ENCODE assay signal across 9 mouse cellular contexts in genomic region chr11:6489691-6490503, GRCm38 (mm10). TPM values are rescaled to one million over a fixed set of nuclear protein-coding genes. Genes with fewer than 3 reads are reported as not detected.
DNase-seq lines count a peak whose midpoint lies in the region; ATAC-seq lines count a peak whose summit lies in the region.
"Had no signal": no experiment of that assay in that cellular context is flagged by ENCODE, and none has a peak within 500 bp of the region (broad histone marks: within the 10 kb centered on the region; RNA-seq: fewer than 3 reads in every experiment).

No protein-coding gene starts in this region.

- no peak for ATAC-seq in midbrain, embryonic 11.5 days (ENCODE audit: low FRiP score)
- ATAC-seq in midbrain, embryonic 16.5 days = no peak
- ATAC-seq in embryonic facial prominence, embryonic 14.5 days (ENCODE audit: low read depth) = peak; percentile 80; the same call in 1 of the 2 replicates
- peak; percentile 98 for ATAC-seq in megakaryocyte, adult 5-6 weeks (ENCODE audit: poor library complexity, severe bottlenecking)
- ATAC-seq in neural tube, embryonic 15.5 days (ENCODE audit: low FRiP score) = no peak

- no peaks in the 10 kb centered on the region for H3K36me3 ChIP-seq in midbrain, embryonic 11.5 days (ENCODE audit: control insufficient read depth, insufficient read depth, low read length)
- no peaks in the 10 kb centered on the region for H3K36me3 ChIP-seq in midbrain, embryonic 16.5 days (ENCODE audit: control insufficient read depth, insufficient read depth, low read length)
- no peaks in the 10 kb centered on the region for H3K36me3 ChIP-seq in embryonic facial prominence, embryonic 14.5 days (ENCODE audit: control insufficient read depth, insufficient read depth, low read length)
- no peaks in the 10 kb centered on the region for H3K36me3 ChIP-seq in neural tube, embryonic 15.5 days
- H3K36me3 ChIP-seq: midbrain, embryonic 12.5 days had no signal

- H3K9ac ChIP-seq in midbrain, embryonic 11.5 days (ENCODE audit: low read length) = no peak overlapping the region
- H3K9ac ChIP-seq in midbrain, embryonic 16.5 days (ENCODE audit: low read depth, low read length) = no peak overlapping the region
- H3K9ac ChIP-seq in embryonic facial prominence, embryonic 14.5 days (ENCODE audit: low read depth, low read length) = no peak overlapping the region
- no peak overlapping the region for H3K9ac ChIP-seq in neural tube, embryonic 15.5 days (replicated peaks)
- H3K9ac ChIP-seq: midbrain, embryonic 12.5 days had no signal

- H3K4me1 ChIP-seq in midbrain, embryonic 11.5 days (ENCODE audit: control insufficient read depth, insufficient read depth, low read length) = no peaks in the 10 kb centered on the region; the same call in 1 of the 2 replicates
- H3K4me1 ChIP-seq in midbrain, embryonic 16.5 days (ENCODE audit: control insufficient read depth, insufficient read depth, low read length) = no peaks in the 10 kb centered on the region
- no peaks in the 10 kb centered on the region for H3K4me1 ChIP-seq in embryonic facial prominence, embryonic 14.5 days (ENCODE audit: control insufficient read depth, insufficient read depth, low read length)
- no peaks in the 10 kb centered on the region for H3K4me1 ChIP-seq in neural tube, embryonic 15.5 days
- H3K4me1 ChIP-seq: midbrain, embryonic 12.5 days had no signal

- no peak overlapping the region for H3K27ac ChIP-seq in midbrain, embryonic 11.5 days (ENCODE audit: low read depth, low read length)
- no peak overlapping the region for H3K27ac ChIP-seq in midbrain, embryonic 16.5 days (ENCODE audit: low read length)
- H3K27ac ChIP-seq in embryonic facial prominence, embryonic 14.5 days (replicated peaks; ENCODE audit: low read depth, low read length) = no peak overlapping the region
- H3K27ac ChIP-seq in neural tube, embryonic 15.5 days (replicated peaks) = no peak overlapping the region
- H3K27ac ChIP-seq: midbrain, embryonic 12.5 days had no signal

- WGBS in midbrain, embryonic 11.5 days = 66% methylated on average over 6 of the region's 6 CpGs
- WGBS in midbrain, embryonic 16.5 days = 66% methylated on average over 6 of the region's 6 CpGs
- WGBS in embryonic facial prominence, embryonic 14.5 days = 59% methylated on average over 6 of the region's 6 CpGs
- 57% methylated on average over 6 of the region's 6 CpGs for WGBS in neural tube, embryonic 15.5 days

- no peak overlapping the region for H3K4me2 ChIP-seq in midbrain, embryonic 11.5 days
- H3K4me2 ChIP-seq in midbrain, embryonic 16.5 days (ENCODE audit: low read length) = no peak overlapping the region
- H3K4me2 ChIP-seq in embryonic facial prominence, embryonic 14.5 days (ENCODE audit: low read depth, low read length) = no peak overlapping the region
- no peak overlapping the region for H3K4me2 ChIP-seq in neural tube, embryonic 15.5 days
- H3K4me2 ChIP-seq: midbrain, embryonic 12.5 days had no signal

- no peak overlapping the region for H3K4me3 ChIP-seq in midbrain, embryonic 11.5 days (ENCODE audit: low read depth, low read length)
- no peak overlapping the region for H3K4me3 ChIP-seq in midbrain, embryonic 16.5 days (ENCODE audit: low read depth, low read length)
- no peak overlapping the region for H3K4me3 ChIP-seq in embryonic facial prominence, embryonic 14.5 days (ENCODE audit: low read depth, low read length)
- H3K4me3 ChIP-seq in neural tube, embryonic 15.5 days (replicated peaks) = no peak overlapping the region
- H3K4me3 ChIP-seq: midbrain, embryonic 12.5 days had no signal

- no peaks in the 10 kb centered on the region for H3K9me3 ChIP-seq in midbrain, embryonic 11.5 days (ENCODE audit: control insufficient read depth, low read length)
- no peaks in the 10 kb centered on the region for H3K9me3 ChIP-seq in midbrain, embryonic 16.5 days (replicated peaks; ENCODE audit: control insufficient read depth, low read length, poor library complexity, severe bottlenecking)
- H3K9me3 ChIP-seq in embryonic facial prominence, embryonic 14.5 days (ENCODE audit: control insufficient read depth, low read length) = no peaks in the 10 kb centered on the region
- no peaks in the 10 kb centered on the region for H3K9me3 ChIP-seq in neural tube, embryonic 15.5 days (replicated peaks)
- H3K9me3 ChIP-seq: midbrain, embryonic 12.5 days had no signal

- DNase-seq in midbrain, embryonic 11.5 days (ENCODE audit: low spot score, missing footprints) = peak; percentile 79
- DNase-seq in adipocyte (ENCODE audit: low spot score) = peak; percentile 59
- DNase-seq in embryonic facial prominence, embryonic 14.5 days (ENCODE audit: low spot score) = no peak
- peak; percentile 45 to 61 for DNase-seq in kidney, adult 8-10 months
- no peak for DNase-seq in frontal cortex, adult 2 months (ENCODE audit: extremely low spot score in 1 of 2, low spot score in 1 of 2)

- H3K27me3 ChIP-seq in midbrain, embryonic 11.5 days (ENCODE audit: control insufficient read depth, insufficient read depth, low read length) = no peaks in the 10 kb centered on the region
- H3K27me3 ChIP-seq in midbrain, embryonic 16.5 days (ENCODE audit: control insufficient read depth, insufficient read depth, low read depth, low read length) = no peaks in the 10 kb centered on the region
- H3K27me3 ChIP-seq in embryonic facial prominence, embryonic 14.5 days (replicated peaks; ENCODE audit: control insufficient read depth, insufficient read depth, low read length) = no peaks in the 10 kb centered on the region
- no peaks in the 10 kb centered on the region for H3K27me3 ChIP-seq in neural tube, embryonic 15.5 days (replicated peaks)
- H3K27me3 ChIP-seq: midbrain, embryonic 12.5 days had no signal

RNA-seq across cellular contexts. Expression of gene Purb, which starts 14.2 kb away (rescaled TPM):
- polyA plus RNA-seq in midbrain, embryonic 11.5 days (2014; fragmentation: Nextera tagmentation; extraction: Ambion mirVana) = 12.8 and 13.7 TPM in 2 replicates
- 11.2 and 11.7 TPM in 2 replicates for polyA plus RNA-seq in midbrain, embryonic 16.5 days (2015; fragmentation: Nextera tagmentation; extraction: Ambion mirVana)
- polyA plus RNA-seq in embryonic facial prominence, embryonic 14.5 days (2014; fragmentation: Nextera tagmentation; extraction: Ambion mirVana) = 28.8 and 29.2 TPM in 2 replicates
- total RNA-seq in megakaryocyte, adult 5-6 weeks (2015) = 54.1 and 63.5 TPM in 2 replicates
- total RNA-seq in megakaryocyte, adult 5-6 weeks (2017) = 43.7 and 56.3 TPM in 2 replicates
- 11.4 and 14.7 TPM in 2 replicates for polyA plus RNA-seq in neural tube, embryonic 15.5 days (2015; fragmentation: Nextera tagmentation; extraction: Ambion mirVana)
- 102 and 103 TPM in 2 replicates for polyA plus RNA-seq in frontal cortex, adult 2 months (2012; rRNA removed)

RNA-seq across cellular contexts. Expression of gene Myo1g, which starts 30.9 kb away (rescaled TPM):
- 0.46 and 0.92 TPM in 2 replicates for polyA plus RNA-seq in midbrain, embryonic 11.5 days (2014; fragmentation: Nextera tagmentation; extraction: Ambion mirVana)
- polyA plus RNA-seq in midbrain, embryonic 16.5 days (2015; fragmentation: Nextera tagmentation; extraction: Ambion mirVana) = 0.19 and 0.53 TPM in 2 replicates
- polyA plus RNA-seq in embryonic facial prominence, embryonic 14.5 days (2014; fragmentation: Nextera tagmentation; extraction: Ambion mirVana) = 2.1 and 2.4 TPM in 2 replicates
- 161 and 175 TPM in 2 replicates for total RNA-seq in megakaryocyte, adult 5-6 weeks (2015)
- 182 and 197 TPM in 2 replicates for total RNA-seq in megakaryocyte, adult 5-6 weeks (2017)
- polyA plus RNA-seq in neural tube, embryonic 15.5 days (2015; fragmentation: Nextera tagmentation; extraction: Ambion mirVana) = 0.37 and 6.2 TPM in 2 replicates
- polyA plus RNA-seq in frontal cortex, adult 2 months (2012; rRNA removed) = 0.80 and 0.96 TPM in 2 replicates

RNA-seq across cellular contexts. Expression of gene H2afv, which starts 45.7 kb away (rescaled TPM):
- 966 and 1,015 TPM in 2 replicates for polyA plus RNA-seq in midbrain, embryonic 11.5 days (2014; fragmentation: Nextera tagmentation; extraction: Ambion mirVana)
- 203 and 224 TPM in 2 replicates for polyA plus RNA-seq in midbrain, embryonic 16.5 days (2015; fragmentation: Nextera tagmentation; extraction: Ambion mirVana)
- polyA plus RNA-seq in embryonic facial prominence, embryonic 14.5 days (2014; fragmentation: Nextera tagmentation; extraction: Ambion mirVana) = 428 and 463 TPM in 2 replicates
- 235 and 240 TPM in 2 replicates for total RNA-seq in megakaryocyte, adult 5-6 weeks (2015)
- total RNA-seq in megakaryocyte, adult 5-6 weeks (2017) = 173 and 184 TPM in 2 replicates
- 183 and 240 TPM in 2 replicates for polyA plus RNA-seq in neural tube, embryonic 15.5 days (2015; fragmentation: Nextera tagmentation; extraction: Ambion mirVana)
- 75.0 and 80.7 TPM in 2 replicates for polyA plus RNA-seq in frontal cortex, adult 2 months (2012; rRNA removed)

RNA-seq across cellular contexts. Expression of gene Ccm2, which starts 56.8 kb away (rescaled TPM):
- polyA plus RNA-seq in midbrain, embryonic 11.5 days (2014; fragmentation: Nextera tagmentation; extraction: Ambion mirVana) = 72.8 and 81.6 TPM in 2 replicates
- 81.4 and 84.3 TPM in 2 replicates for polyA plus RNA-seq in midbrain, embryonic 16.5 days (2015; fragmentation: Nextera tagmentation; extraction: Ambion mirVana)
- polyA plus RNA-seq in embryonic facial prominence, embryonic 14.5 days (2014; fragmentation: Nextera tagmentation; extraction: Ambion mirVana) = 93.5 and 93.7 TPM in 2 replicates
- 32.2 and 32.4 TPM in 2 replicates for total RNA-seq in megakaryocyte, adult 5-6 weeks (2015)
- total RNA-seq in megakaryocyte, adult 5-6 weeks (2017) = 63.5 and 63.9 TPM in 2 replicates
- polyA plus RNA-seq in neural tube, embryonic 15.5 days (2015; fragmentation: Nextera tagmentation; extraction: Ambion mirVana) = 96.2 and 107 TPM in 2 replicates
- 83.1 and 88.2 TPM in 2 replicates for polyA plus RNA-seq in frontal cortex, adult 2 months (2012; rRNA removed)

Comparison
In these comparisons a context has a peak if more than half of its experiments do, and no peak if none do; other contexts are left out.
1. ATAC-seq: peak in embryonic facial prominence, embryonic 14.5 days (single experiment) and megakaryocyte, adult 5-6 weeks (single experiment); none in midbrain, embryonic 11.5 days (single experiment), midbrain, embryonic 16.5 days (single experiment) and neural tube, embryonic 15.5 days (single experiment).
2. DNase-seq: peak in midbrain, embryonic 11.5 days (single experiment), adipocyte (single experiment) and kidney, adult 8-10 months (2 of 2); none in embryonic facial prominence, embryonic 14.5 days (single experiment) and frontal cortex, adult 2 months (0 of 2).